Mouse (Mus musculus) c-Kit-positive CD71-positive TER-119-positive erythroid progenitor cells, embryonic 14.5 days (primary cell): ENCODE results near the gene Unc79.

Experiments
- DNase-seq: peaks from one replicate; pipeline ENCODE4 v3.0.0-alpha.2; 2013; ENCODE audit warnings: low spot score

Unc79 gene

GRCm38 (mm10) chr12:102948778-102949394, at the start of gene Unc79:
TSS of gene Unc79 (plus strand) at chr12:102948859.
- no peak for DNase-seq

GRCm38 (mm10) chr12:102899091-102899490, 49.6 kb upstream of the Unc79 start, which contains the start of gene Cox8c:
TSS of gene Cox8c (plus strand) at chr12:102899316.
- DNase-seq, result no peak

GRCm38 (mm10) chr12:102908191-102908590, 40.5 kb upstream of the Unc79 start:
- DNase-seq, result no peak

DNA sequence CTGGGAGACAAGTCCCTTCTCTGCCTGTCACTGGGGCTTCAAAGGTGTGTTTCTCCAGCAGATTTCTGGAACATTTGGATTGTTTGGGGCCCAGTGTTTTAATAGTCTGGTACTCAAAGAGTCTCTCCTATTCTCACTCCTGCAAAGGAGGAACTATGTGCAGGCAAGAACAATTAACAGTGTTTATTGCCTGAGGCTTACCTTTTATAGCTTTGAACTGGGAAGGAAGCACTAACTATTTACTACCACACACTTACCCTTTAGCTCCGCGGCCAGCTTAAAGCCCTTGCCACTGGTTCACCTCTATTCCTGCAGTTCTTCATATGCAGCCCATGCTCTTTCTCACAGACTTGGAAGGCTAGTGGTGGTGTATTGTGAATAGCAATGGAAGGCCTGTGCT, 32.6 kb upstream of the Unc79 start:
- no peak for DNase-seq

- DNase-seq, result no peak
Measured at GRCm38 (mm10) chr12:102929764-102930163, 18.9 kb upstream of the Unc79 start.

GRCm38 (mm10) chr12:102930335-102930734, 18.3 kb upstream of the Unc79 start:
- no peak for DNase-seq

- DNase-seq, result no peak
Measured at GRCm38 (mm10) chr12:102930789-102931188, 17.9 kb upstream of the Unc79 start.

- no peak for DNase-seq
Measured at GRCm38 (mm10) chr12:102935892-102936291, 12.8 kb upstream of the Unc79 start.

DNA sequence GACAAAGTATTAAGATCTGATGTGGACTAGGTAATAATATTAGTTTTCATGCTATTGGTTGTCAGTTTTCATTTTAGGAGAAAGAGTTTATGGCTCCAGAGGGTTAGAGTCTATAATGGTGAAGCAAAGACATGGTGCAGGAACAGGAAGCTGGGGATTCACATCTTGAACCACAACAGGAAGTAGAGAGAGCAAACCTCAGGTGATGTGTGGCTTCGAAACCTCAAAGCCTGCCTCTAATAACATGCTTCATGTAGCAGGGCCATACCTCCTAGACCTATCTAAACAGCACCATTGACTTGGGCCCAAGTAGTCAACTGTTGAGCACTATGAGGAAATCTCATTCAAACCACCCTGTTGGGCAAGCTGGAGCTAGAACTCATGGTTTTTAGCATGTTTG, 3.1 kb upstream of the Unc79 start:
- no peak for DNase-seq

GRCm38 (mm10) chr12:102947826-102948225, 833 bp upstream of the Unc79 start:
- no peak for DNase-seq

- no peak for DNase-seq
Measured at GRCm38 (mm10) chr12:102949395-102950208, 943 bp downstream of the Unc79 start.

GRCm38 (mm10) chr12:102960051-102960775, 11.6 kb downstream of the Unc79 start:
- no peak for DNase-seq

DNA sequence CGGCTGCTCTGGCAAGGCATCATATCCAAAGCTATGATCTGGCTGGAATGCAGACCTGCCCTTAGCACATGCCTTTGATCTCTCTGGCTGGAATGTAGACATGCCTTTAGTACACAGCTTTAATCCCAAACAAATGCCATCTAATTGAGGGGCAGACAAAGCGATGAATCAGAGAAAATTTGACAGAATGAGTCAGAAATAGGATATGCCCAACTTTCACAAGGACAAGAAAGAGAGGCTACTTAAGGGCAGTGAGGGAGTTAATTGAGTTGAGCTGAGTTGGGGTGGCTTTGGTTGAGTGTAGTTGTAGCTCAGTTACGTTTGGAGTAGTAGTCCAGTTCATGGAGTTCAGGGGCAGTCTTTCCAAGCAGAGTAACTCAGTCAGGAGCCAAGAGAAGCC, 12.4 kb downstream of the Unc79 start:
- DNase-seq, result no peak

GRCm38 (mm10) chr12:102964486-102964885, 15.8 kb downstream of the Unc79 start:
- no peak for DNase-seq

DNA sequence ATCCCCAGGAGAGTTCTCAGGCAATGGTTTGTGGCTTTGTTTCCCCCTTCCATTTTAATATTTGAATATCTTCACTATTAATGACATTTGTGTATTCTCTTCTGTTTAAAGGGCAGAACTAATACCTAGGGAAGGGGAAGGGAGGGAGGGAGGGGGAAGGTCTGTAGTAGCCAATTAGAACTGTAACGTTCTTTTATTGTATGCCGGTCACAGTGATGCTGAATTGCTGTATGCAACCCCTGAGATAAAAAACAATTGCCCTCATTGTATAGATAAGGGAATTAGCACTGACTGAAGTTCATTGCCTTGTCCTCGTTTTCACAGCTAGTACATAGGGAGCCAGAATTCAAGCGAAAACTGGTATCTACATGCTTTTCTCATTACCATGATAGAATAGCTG, 31.9 kb downstream of the Unc79 start:
- DNase-seq, result no peak

DNA sequence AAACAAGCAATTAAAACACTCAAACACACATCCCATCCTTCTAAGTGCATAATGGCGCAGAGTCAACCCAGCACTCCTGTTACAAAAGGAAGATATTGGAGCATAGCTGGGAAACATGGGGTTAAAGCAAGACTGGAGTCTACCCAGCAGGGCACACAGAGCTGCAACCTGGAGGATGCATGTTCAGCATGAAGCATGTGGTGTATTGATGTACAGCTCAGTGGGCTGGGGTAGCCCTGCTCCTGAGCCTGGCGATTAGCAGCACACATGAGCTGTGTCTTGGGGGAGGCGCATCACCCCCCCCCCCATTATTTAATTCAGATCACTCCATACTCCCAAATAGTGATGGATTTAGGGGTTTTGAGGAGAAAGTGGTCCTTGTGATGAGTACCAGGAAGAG, 32.9 kb downstream of the Unc79 start:
- DNase-seq, result no peak

DNA sequence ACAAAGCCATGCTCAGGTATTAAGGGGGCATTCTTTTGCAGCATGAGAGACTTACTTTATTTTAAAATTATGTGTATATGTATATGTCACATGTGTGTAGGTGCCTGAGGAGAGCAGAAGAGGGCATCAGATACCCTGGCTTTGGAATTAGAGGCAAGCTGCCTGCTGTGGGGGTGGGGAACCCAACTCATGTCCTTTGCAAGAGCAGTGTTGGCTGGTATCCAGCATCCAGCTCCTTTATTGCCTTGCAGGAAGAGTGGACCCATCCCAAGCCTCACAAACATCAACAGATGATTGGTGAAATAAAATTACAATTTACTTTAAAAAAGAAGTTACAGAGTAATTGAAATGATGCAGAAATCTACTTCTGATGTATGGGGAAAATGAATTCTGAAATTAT, 36.7 kb downstream of the Unc79 start:
- DNase-seq, result no peak

- DNase-seq, result no peak
Measured at GRCm38 (mm10) chr12:102987736-102988135, 39.1 kb downstream of the Unc79 start.

DNA sequence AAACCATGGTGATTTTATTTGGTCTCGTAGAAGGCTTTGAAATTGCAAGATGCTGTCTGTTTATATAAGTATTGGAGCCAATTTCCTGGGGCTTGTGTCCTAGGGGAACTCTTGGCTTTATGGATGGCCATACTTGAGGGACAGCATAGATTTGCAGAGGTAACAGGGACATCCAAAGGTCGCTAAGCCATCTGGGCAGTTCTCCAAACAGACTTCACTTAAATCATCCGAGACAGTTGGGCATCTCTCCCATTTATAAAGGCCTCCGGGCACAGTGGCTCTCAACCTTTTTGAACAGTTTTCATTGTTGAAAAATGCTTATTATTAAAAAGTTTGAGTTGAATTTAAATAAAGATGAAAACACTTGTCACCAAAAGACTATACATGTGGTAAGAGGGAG, 59.8 kb downstream of the Unc79 start:
- DNase-seq, result no peak

GRCm38 (mm10) chr12:103018161-103018560, 69.5 kb downstream of the Unc79 start:
- DNase-seq, result no peak

- DNase-seq, result no peak
Measured at GRCm38 (mm10) chr12:103036692-103037091, 88.0 kb downstream of the Unc79 start.

GRCm38 (mm10) chr12:103039332-103039731, 90.7 kb downstream of the Unc79 start:
- DNase-seq, result no peak

- DNase-seq, result no peak
Measured at GRCm38 (mm10) chr12:103040136-103040535, 91.5 kb downstream of the Unc79 start.
